Mouse (Mus musculus) 3T3-L1 (cell line): ENCODE measurements around the gene Bex6.
A peak's percentile ranks its signal among the peaks of the same experiment; 100 is the strongest.

Experiments
- DNase-seq: peaks from one replicate; pipeline ENCODE4 v3.0.0-alpha.2; 2015; ENCODE audit warnings: low read depth, low spot score

Gene Bex6

DNA sequence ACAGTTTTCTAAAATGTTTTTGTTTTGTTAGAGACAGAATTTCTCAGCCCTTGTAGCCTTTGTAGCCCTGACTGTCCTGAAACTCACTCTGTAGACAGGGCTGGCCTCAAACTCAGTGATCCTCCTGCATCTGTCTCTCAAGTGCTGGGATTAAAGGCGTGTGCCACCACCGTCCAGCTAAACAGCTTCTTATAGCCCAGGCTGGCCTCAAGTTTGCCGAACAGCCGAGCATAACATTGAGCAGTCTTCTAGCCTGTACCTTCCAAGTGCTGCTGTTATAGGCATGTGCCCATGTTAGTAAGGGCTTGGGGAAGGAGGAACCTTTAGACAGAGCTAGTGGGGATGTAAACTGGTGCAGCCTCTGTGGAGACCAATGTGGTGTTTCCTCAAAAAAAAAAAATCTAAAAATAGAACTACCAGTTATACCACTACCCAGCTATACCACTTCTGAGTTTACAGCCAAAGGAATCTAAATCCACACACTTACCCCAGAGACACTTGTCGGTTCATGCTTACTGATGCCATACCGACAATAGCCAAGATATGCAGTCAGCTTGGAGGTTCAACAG lies at the start of gene Bex6:
Gene Bex6 (plus strand): TSS at position 491 of the 569 bp plus-strand sequence.
- DNase-seq = no peak

DNA sequence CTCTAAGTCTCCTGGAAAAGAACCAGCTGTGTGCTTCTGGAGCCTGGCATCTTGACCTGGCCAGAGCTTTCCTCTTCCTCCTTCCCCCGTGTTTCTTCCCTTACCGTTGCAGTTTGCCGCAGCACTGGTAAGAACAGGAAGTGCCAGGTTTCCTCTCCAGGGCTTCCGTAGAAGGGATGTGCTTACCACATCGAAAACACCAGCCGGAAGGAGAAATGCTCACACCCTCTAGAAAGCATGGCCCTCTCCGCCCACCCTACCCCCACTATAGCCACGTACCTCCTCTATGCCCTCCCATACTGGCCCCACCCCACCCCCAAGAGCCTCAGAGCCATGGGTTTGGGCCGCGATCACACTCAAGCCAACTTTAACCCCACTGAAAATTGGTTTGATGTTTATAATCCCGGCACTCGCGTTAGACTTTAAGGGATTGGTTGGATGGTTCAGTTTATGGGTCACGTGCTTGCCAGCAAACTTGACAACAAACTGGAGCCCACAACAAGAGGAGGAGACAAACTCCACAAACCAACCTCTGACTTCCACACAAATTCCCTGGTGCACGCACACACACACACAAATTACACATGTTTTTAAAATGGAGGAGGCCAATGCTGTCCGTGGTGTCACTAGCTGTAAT lies 49.3 kb upstream of the Bex6 start:
- no peak for DNase-seq

DNA sequence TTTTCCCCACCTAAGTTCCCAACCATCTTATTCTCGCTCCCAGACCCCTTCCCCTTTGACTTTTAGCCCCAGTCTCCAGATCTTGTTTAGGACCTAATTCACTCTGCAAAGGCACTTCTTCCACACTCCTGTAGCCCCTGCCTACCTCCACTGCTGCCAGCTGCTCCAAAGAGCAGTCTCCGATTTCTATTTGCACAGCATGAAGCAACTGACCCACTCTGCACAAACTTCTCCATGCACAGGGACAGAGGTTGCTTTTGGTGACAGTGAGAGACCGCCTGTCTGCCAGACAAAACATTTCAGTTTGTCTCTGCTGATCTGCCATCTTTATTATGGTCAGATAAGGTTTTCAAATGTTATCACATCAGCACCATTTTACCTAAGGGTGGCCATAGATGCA lies 46.5 kb upstream of the Bex6 start:
- DNase-seq = no peak

DNA sequence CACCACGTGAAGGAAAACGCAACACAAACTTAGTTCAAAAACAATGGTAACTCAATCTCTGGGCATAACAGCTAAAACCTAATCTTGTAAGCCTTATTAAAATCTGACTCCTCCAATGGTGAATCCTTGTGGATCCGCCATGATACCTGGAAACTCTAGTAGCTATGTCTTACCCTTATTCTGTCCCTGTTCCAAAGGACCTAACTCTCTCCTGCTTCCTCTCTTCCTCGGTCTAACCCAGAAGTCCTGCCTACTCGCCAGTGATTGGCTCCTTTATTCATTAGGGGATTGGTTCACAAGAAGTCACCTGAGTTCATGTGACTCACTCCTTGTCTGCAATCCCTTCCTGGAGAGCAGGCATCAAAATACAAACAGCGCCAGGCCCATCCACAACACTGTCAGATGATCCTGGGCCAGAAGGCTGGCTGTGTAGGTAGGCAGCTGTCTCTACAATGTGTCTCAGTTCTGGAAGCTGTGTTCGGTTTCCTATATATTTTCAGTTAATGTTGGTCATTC lies 43.7 kb upstream of the Bex6 start:
- no peak for DNase-seq

DNA sequence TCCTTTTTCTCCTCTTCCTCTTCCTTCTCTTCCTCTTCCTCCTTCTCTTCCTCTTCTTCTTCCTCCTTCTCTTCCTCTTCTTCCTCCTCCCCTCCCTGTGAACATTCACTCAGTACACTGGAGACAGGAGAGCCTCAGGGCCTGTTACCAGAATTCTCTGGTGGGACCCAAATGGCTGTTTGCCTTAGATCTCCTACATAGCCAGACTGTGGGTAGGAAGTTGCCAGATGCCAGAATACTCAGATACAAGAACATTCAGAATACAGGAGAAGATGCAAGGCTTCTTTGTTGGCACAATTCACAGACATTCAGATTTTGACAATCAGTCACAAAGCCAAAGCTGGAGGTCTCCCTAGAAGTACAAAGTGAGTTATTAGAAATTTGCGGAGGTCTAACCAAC lies 40.7 kb upstream of the Bex6 start:
- DNase-seq = peak; percentile 17

DNA sequence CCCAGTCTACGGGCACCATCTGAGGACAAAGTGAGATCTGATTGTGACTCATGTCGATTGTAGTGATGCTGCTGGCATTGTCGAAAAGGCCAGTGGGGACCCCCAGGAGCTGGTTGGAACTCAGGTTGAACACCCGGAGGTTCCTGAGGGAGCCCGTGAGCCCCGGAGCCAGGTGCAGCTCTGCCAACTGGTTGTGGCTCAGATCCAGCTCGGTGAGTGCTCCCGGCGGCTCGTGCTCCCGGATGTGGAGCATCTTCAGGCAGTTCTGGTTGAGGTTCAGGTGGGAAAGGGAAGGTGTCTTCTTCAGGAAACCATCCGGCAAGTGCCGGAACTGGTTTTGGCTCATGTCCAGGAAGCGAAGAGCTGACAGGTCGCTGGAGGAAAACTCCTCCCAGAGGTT lies 35.9 kb upstream of the Bex6 start:
- no peak for DNase-seq

DNA sequence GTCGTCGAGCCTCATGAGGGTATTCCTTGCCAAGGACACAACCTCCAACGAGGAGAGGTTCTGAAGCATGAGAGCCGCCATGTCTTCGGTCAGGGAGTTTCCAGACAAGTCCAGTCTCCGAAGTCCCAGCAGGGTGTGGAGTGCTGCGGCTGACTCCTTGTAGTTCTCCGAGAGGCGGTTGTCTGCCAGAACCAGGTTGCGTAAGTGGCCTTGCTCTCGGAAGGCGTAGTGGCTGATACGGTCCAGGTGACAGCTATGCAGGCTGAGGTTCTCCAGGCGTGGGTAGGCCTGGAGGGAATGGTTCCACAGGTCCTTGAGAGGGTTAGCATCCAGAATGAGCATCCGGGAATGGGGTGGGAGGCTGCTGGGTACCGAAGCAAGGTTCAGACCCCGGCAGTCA lies 35.0 kb upstream of the Bex6 start:
- no peak for DNase-seq

DNA sequence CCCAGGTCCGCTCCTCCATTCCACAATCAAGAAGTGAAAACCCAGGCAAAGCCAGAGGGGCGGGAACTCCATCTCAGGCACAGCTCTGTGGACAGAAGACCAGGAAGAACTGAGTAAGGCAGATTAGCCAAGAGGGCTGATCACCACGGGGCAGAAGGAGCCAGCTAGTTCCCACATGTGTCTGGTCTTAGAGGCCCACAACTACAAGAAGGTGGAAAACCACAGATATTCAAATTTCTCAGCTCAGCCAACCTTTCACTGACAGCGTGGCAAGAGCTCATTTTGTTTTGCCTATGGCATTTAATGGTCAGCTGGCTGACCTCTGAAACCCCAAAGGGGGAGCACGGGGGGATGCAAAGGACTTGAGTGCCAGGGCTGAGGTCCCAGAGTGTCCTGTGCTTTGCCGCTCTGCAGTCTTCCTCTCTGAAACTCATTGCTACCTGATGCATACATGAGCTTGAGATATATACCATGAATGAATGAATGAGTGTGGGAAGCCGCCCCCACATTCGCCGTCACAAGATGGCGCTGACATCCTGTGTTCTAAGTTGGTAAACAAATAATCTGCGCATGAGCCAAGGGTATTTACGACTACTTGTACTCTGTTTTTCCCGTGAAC lies 31.9 kb upstream of the Bex6 start:
- DNase-seq = peak; percentile 15

DNA sequence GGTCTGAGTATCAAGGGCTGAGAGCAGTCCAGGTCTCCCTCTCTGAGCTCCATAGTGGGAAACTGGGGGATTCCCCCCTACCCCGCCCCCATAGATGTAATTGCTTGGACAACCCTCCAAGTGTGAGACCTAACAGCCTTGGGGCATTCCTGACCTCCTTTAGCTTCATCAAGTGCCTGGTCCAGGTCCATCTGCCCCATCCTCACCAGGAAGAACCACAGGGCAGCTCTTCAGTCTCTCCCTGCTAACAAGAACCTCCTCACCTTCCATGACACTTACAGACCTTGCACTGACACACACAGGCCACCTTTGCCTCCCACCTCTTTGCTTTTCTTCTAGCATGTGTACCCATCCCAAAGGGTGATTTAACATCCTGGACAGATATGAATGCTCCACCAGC lies 25.6 kb upstream of the Bex6 start:
- no peak for DNase-seq

DNA sequence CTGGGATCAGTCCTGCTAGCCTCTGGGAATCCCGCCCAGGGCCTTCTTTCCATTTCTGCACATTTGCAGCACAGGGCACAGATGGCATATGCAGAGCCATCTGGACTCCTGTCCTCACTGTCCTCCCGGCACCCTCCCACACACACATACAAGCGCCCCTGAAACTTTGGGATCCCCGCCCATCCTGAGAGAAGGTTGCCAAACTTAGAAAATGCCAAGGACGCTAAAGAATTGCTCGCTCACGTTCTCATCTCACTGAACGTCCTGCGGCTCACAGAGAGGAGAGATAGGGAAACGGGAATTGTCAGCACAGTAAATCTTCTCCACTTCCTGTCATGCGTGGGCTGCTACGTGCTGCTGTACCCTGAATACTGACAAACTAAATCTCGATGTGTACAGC lies 25.2 kb upstream of the Bex6 start:
- DNase-seq = no peak

DNA sequence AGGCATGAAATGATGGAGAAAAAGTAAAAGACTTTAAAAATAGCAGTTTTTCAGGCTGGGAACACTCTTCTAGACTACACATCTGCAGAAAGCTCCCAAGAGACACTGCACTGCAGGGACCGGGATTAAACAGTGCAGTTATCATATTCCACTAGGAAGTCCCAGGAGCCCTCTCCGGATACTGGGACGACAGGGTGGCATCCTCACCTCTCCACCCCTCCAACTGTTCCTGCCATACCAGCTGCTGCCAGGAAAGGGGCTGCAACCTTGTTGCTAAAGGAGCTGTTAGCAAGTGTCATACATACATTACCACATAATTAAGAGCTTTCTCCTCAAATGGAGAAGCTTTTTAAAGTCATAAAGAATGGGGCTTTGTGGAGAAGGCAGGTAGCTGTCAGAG lies 22.9 kb upstream of the Bex6 start:
- no peak for DNase-seq

DNA sequence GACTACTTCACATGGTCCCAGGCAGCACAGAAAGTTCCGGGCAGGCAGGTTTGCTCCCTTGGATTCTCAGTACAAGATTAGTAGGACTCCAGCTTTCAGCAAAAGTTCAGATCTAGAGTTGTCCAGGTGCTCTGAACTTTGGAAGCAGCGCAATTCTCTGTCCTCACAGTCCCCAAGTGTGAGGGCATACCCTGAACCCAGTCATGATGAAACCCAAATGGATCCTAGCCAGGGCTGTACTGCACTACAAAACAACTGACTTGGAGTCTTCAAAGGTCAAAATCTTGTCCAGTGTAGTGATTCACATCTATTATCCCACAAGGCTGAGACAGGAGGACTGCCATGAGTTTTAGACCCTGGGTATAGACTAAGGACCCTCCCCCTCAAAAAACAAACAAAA lies 22.3 kb upstream of the Bex6 start:
- no peak for DNase-seq

DNA sequence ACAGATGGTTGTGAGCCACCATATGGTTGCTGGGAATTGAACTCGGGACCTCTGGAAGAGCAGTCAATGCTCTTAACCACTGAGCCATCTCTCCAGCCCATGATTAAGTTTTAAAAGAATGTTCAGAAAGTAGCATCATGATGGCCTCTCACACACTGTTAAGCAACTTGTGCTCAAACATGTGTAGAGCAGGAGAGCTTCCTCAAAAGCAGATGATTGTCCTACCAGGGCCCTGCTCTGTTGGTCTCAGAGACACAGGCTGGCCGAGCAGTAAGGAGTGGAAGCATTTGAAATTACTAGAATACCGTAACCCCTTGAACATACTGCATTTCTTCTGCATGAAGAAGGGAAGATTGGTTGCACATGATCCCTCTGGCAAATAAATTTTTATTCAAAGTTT lies 20.7 kb upstream of the Bex6 start:
- no peak for DNase-seq

DNA sequence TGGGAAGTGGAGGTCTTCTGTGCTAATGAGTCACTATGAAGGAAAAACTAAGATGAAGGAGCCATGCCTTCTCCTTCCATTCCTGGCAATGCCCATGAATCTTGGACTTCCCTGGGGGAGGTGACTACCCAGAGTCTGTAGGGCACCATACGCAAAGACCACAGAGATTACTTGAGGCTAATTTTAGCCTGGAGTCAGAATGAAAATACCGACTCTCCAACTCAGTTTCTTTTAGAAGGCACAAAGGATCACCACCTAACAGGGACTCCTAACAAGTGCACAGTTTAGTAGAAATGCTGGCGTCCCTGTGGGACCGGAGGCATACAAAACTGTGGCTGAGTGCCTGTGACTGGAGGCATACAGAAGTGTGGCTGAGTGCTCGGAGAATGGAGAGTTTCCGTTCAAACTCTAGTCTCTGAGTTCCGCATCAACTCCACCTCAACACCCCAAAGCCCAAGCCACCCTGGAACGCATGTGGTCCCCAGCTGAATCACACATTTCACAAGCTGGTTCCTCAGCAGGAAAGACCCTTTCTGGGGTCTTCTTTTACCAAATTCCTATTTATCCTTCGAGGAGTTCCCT lies 18.8 kb upstream of the Bex6 start:
- DNase-seq = no peak

DNA sequence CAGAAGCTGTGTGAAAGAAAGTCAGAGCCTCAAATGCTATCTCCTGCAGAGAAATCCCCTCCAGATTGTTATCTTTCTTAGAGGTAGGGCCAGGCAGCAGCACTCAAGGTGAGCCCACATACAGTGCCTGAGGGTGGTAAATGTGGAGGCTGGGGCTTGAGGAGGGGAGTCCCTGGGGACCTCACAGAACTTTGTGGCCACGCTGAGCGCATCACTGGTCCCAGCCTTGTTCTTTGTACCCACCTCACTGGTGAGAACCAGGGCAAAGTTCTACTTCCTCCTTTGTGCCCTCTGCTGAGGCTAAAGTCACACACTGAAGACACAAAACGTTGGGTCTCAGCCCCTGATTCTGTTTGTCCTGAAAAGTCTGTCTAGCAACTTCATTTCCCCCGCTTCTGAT lies 16.2 kb upstream of the Bex6 start:
- no peak for DNase-seq

DNA sequence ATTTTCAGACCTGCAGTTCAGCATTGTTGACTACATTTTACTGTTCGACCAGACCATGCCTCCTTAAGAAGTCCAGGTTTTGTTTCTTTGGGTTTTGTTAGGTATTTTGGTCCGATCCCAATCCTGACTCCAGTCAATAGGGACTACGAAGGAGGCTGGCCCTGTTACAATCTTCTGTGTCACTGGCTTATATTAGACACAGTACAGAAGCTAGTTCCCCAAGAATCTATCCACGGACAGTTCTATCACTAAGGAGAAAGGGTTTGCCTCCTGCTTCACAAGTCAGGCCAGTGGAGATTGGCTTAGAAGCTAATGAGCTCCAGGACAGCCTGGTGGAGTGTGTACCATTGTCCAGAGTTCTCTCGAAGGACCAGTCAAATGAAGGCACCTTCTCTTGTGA lies 15.7 kb upstream of the Bex6 start:
- no peak for DNase-seq

DNA sequence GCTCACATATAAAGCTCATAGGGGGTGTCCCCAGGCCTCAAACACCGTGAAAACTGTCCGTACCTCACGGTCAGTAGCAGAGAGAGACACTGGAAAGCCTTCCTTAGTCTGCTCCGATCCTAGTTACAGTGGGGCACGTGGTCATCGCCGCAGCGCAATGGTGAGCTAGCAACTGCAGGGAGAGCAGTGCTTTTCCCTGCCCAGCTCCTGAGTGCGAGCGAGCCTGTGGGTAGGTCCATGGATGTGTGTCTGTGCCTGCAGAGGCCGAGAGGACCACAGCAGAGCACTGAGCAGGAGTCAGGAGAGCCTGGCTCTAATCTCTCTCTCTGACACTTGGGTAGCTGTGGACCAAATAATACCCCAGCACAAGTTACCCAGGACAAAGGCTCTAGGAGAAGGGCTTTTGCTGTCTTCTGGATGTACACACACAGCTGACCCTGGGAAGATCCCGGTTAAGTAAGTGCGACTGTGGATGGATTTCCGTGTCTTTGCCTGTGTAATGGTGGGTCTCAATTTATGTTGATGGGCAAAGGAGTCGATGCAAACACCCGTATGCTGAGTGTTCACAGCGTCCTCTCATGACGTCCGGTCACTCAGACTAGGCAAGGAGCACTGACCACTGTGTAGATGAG lies 15.1 kb upstream of the Bex6 start:
- no peak for DNase-seq

DNA sequence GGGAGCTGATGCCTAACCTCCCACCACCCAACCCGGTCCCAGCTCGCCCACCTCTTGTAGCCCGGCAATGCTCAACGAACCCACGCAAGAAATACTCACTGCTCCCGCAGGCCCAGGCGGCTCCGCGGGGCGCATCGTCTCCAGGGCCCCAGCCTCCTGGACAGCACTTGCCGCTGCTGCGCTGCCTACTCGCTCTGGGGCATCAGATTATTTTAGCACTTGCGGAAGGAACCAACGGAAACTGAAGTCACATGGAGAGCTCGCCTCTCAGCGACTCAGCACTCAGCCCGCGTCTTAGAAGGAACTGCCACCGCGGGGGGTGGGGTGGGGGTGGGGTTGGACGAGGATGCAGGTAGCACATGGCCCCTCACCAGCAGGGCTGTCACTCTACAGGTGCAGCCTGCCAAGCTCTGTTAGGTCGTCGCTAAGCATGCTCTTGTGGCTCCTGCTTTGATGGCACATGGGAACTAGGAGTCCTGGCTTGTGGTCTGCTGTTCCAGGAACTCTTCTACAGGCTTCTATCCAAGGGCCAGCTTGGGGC lies 14.3 kb upstream of the Bex6 start, which contains the start of gene Nrros:
Gene Nrros (minus strand): TSS at position 314 of the 541 bp plus-strand sequence.
- no peak for DNase-seq

DNA sequence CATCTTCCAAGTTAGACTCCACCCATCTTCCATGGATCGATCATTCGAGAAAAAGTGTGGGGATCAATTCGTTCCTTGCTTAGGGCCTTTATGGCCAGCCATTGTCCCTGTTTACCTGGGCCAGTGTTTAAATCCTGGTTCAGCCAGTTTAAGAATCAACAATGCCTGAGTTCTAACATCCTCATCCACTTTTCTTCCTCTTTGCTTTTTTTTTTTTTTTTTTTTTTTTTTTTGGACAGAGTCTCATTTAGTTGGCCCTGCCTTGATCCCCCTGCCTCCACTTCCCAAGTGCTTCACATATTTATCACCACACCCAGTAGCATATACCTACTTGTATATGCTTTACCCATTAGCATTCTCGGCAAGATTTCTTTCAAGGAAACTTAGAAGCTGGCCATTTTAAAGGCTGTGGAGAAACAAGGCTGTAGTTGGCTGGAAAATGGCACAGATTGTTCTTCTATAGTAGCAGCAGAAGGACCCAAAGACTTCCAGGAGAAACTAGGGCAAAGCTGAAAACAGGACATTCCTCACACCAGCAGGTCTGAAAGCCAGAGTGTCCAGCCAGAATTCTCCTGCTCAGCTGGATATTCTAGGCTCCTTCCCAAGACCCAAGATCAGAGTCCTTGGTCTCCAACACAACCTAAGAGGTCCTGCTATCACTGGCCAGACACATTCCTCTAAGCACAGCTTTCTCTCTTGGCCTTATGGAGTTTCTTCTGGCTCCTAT lies 11.6 kb upstream of the Bex6 start:
- DNase-seq = no peak

DNA sequence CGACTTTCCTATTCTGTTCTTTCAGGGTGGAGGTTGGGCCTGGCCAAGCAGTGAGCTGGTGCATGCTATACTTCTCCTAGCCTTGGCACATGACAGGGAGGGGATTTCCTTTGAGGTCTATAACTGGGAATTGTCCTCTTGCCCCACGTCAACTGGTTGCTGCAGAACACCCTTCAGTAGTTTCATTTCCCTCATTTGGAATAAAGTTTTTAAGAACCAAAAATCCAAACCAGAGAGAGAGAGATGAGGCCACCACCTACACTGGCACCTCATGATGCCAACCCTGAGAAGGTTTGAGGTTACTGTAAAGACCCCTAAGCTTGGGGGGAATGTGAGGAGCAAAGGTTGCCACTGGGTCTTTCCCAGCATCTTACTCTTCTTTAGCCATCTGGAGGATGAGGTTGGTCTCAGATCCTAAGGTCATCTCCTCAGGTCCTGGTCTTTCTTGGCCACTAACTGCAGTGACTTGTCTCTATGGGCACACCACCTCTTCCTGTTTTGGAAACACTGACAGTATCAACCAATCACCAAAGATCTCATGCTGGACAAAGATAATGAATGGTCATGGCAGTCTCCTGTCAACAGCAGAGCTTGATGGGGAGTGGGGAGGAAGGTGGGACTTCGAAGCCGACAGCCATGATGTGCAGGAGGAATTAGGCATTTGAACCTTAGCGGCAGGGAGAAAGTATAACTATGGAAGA lies 8.4 kb upstream of the Bex6 start:
- no peak for DNase-seq

DNA sequence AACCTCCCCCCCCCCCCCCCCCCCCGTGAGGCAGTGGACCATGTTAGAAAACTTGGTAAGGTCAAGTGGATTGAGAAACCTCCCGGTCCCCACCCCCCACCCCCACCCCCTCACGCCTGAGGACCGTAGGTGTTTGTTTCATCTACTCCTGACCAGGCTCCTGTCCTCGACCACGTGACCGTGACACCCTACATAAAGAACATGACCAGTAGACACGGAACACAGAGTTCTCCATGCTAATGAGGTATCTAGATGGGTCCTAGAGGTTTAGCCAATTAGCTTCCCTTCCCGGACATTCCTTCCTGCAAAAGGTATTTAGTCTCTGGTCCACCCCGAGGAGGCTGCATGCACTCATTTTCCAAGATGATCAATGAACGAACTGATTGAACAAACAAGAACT lies 6.2 kb upstream of the Bex6 start:
- DNase-seq = no peak
